Mouse (Mus musculus) lung, postnatal 0 days (tissue): Measurements from ENCODE around the gene Abhd12.

Source experiments
- CTCF ChIP-seq: IDR thresholded peaks from 2 replicates; pipeline ENCODE4 v1.5.1; 2016; ENCODE audit warnings: antibody characterized with exemption, mild to moderate bottlenecking
- EP300 ChIP-seq: IDR thresholded peaks from 2 replicates; pipeline ENCODE4 v1.6.1; 2016; ENCODE audit warnings: antibody characterized with exemption, mild to moderate bottlenecking, control low read depth

GRCm38 (mm10) chr2:150787234-150787771, 117.2 kb downstream of the Abhd12 start:
- TF ChIP-seq CTCF (no peak), EP300 (no peak)
